Mouse (Mus musculus): ENCODE measurements around the gene Ppm1j. TPM values are rescaled to one million over a fixed set of nuclear protein-coding genes. Genes with fewer than 3 reads are reported as not detected.

Gene Ppm1j
- polyA plus RNA-seq, 1 experiment = 178 TPM

GRCm38 (mm10) chr3:104770035-104770434 lies 10.8 kb upstream of the Ppm1j start:
- H3K4me1 ChIP-seq (ENCODE audit: control insufficient read depth, insufficient read depth, low read length) = no peaks in the 10 kb centered on the region
- H3K4me3 ChIP-seq (ENCODE audit: control insufficient read depth, low read depth, low read length) = no peak overlapping the region
- H3K27me3 ChIP-seq (ENCODE audit: control insufficient read depth, insufficient read depth, low read length) = no peaks in the 10 kb centered on the region
- TF ChIP-seq POLR2A (IDR thresholded peaks at IDR 0.05; ENCODE audit: control insufficient read depth, low read depth, low read length) = no peak
- peak; percentile 46; the same call in 1 of the 2 replicates for TF ChIP-seq CTCF (IDR thresholded peaks at IDR 0.05; ENCODE audit: control insufficient read depth, insufficient read depth, insufficient replicate concordance, low read depth, low read length)
- H3K36me3 ChIP-seq (ENCODE audit: control insufficient read depth, insufficient read depth, low read length) = no peaks in the 10 kb centered on the region
- no peak overlapping the region for H3K27ac ChIP-seq (ENCODE audit: control insufficient read depth, insufficient read depth, low read depth, low read length)

- no peaks in the 10 kb centered on the region for H3K36me3 ChIP-seq (ENCODE audit: control insufficient read depth, insufficient read depth, low read length)
- no peak overlapping the region for H3K4me3 ChIP-seq (ENCODE audit: control insufficient read depth, low read depth, low read length)
- H3K27ac ChIP-seq (ENCODE audit: control insufficient read depth, insufficient read depth, low read depth, low read length) = no peak overlapping the region
- H3K4me1 ChIP-seq (ENCODE audit: control insufficient read depth, insufficient read depth, low read length) = no peaks in the 10 kb centered on the region
- no peak for TF ChIP-seq POLR2A (IDR thresholded peaks at IDR 0.05; ENCODE audit: control insufficient read depth, low read depth, low read length)
- no peak for TF ChIP-seq CTCF (IDR thresholded peaks at IDR 0.05; ENCODE audit: control insufficient read depth, insufficient read depth, insufficient replicate concordance, low read depth, low read length)
- no peaks in the 10 kb centered on the region for H3K27me3 ChIP-seq (ENCODE audit: control insufficient read depth, insufficient read depth, low read length)
Observed at GRCm38 (mm10) chr3:104770918-104771317, 9.9 kb upstream of the Ppm1j start.

GRCm38 (mm10) chr3:104771460-104771859 lies 9.4 kb upstream of the Ppm1j start:
- H3K27me3 ChIP-seq (ENCODE audit: control insufficient read depth, insufficient read depth, low read length) = no peaks in the 10 kb centered on the region
- no peak overlapping the region for H3K27ac ChIP-seq (ENCODE audit: control insufficient read depth, insufficient read depth, low read depth, low read length)
- no peaks in the 10 kb centered on the region for H3K4me1 ChIP-seq (ENCODE audit: control insufficient read depth, insufficient read depth, low read length)
- no peak overlapping the region for H3K4me3 ChIP-seq (ENCODE audit: control insufficient read depth, low read depth, low read length)
- no peaks in the 10 kb centered on the region for H3K36me3 ChIP-seq (ENCODE audit: control insufficient read depth, insufficient read depth, low read length)
- TF ChIP-seq CTCF (IDR thresholded peaks at IDR 0.05; ENCODE audit: control insufficient read depth, insufficient read depth, insufficient replicate concordance, low read depth, low read length) (no peak), POLR2A (IDR thresholded peaks at IDR 0.05; ENCODE audit: control insufficient read depth, low read depth, low read length) (no peak)

GRCm38 (mm10) chr3:104773301-104773700 lies 7.6 kb upstream of the Ppm1j start:
- Histone ChIP-seq H3K27ac (ENCODE audit: control insufficient read depth, insufficient read depth, low read depth, low read length) (no peak overlapping the region), H3K27me3 (ENCODE audit: control insufficient read depth, insufficient read depth, low read length) (no peaks in the 10 kb centered on the region), H3K4me3 (ENCODE audit: control insufficient read depth, low read depth, low read length) (no peak overlapping the region), H3K36me3 (ENCODE audit: control insufficient read depth, insufficient read depth, low read length) (no peaks in the 10 kb centered on the region), H3K4me1 (ENCODE audit: control insufficient read depth, insufficient read depth, low read length) (peaks cover 4% of the 10 kb centered on the region)
- no peak for TF ChIP-seq CTCF (IDR thresholded peaks at IDR 0.05; ENCODE audit: control insufficient read depth, insufficient read depth, insufficient replicate concordance, low read depth, low read length)

GRCm38 (mm10) chr3:104777342-104777741 lies 3.5 kb upstream of the Ppm1j start:
- TF ChIP-seq POLR2A (IDR thresholded peaks at IDR 0.05; ENCODE audit: control insufficient read depth, low read depth, low read length) (no peak), CTCF (IDR thresholded peaks at IDR 0.05; ENCODE audit: control insufficient read depth, insufficient read depth, insufficient replicate concordance, low read depth, low read length) (no peak)

GRCm38 (mm10) chr3:104779949-104780348 lies 907 bp upstream of the Ppm1j start:
- H3K27me3 ChIP-seq (ENCODE audit: control insufficient read depth, insufficient read depth, low read length) = no peaks in the 10 kb centered on the region; the same call in 1 of the 2 replicates

More at GRCm38 (mm10) chr3:104777342-104777741, 3.5 kb upstream of the Ppm1j start:
- H3K27ac ChIP-seq (ENCODE audit: control insufficient read depth, insufficient read depth, low read depth, low read length) = no peak overlapping the region
- H3K4me3 ChIP-seq (ENCODE audit: control insufficient read depth, low read depth, low read length) = peak overlapping the region; percentile 0; the same call in 1 of the 2 replicates
- H3K27me3 ChIP-seq (ENCODE audit: control insufficient read depth, insufficient read depth, low read length) = no peaks in the 10 kb centered on the region; the same call in 1 of the 2 replicates
- peaks cover 15% of the 10 kb centered on the region for H3K4me1 ChIP-seq (ENCODE audit: control insufficient read depth, insufficient read depth, low read length)
- no peaks in the 10 kb centered on the region for H3K36me3 ChIP-seq (ENCODE audit: control insufficient read depth, insufficient read depth, low read length)

GRCm38 (mm10) chr3:104781471-104781903 lies 631 bp downstream of the Ppm1j start, which contains the start of gene Fam19a3:
Gene Fam19a3 (minus strand): TSS chr3:104781840.
- peak within 1 kb of the TSS; percentile 89 for H3K4me3 ChIP-seq (ENCODE audit: control insufficient read depth, low read depth, low read length)
- no peak within 1 kb of the TSS for H3K27ac ChIP-seq (ENCODE audit: control insufficient read depth, insufficient read depth, low read depth, low read length)
- no peaks in the 10 kb centered on the region; the same call in 1 of the 2 replicates for H3K27me3 ChIP-seq (ENCODE audit: control insufficient read depth, insufficient read depth, low read length)
- no peaks in the 10 kb centered on the region for H3K36me3 ChIP-seq (ENCODE audit: control insufficient read depth, insufficient read depth, low read length)
- no peak for TF ChIP-seq POLR2A (IDR thresholded peaks at IDR 0.05; ENCODE audit: control insufficient read depth, low read depth, low read length)
- no peak for TF ChIP-seq CTCF (IDR thresholded peaks at IDR 0.05; ENCODE audit: control insufficient read depth, insufficient read depth, insufficient replicate concordance, low read depth, low read length)
- H3K4me1 ChIP-seq (ENCODE audit: control insufficient read depth, insufficient read depth, low read length) = peaks cover 18% of the 10 kb centered on the region

More at GRCm38 (mm10) chr3:104779949-104780348, 907 bp upstream of the Ppm1j start:
- H3K4me3 ChIP-seq (ENCODE audit: control insufficient read depth, low read depth, low read length) = peak overlapping the region; percentile 39
- TF ChIP-seq CTCF (IDR thresholded peaks at IDR 0.05; ENCODE audit: control insufficient read depth, insufficient read depth, insufficient replicate concordance, low read depth, low read length) (peak; percentile 90), POLR2A (IDR thresholded peaks at IDR 0.05; ENCODE audit: control insufficient read depth, low read depth, low read length) (no peak)
- peaks cover 18% of the 10 kb centered on the region for H3K4me1 ChIP-seq (ENCODE audit: control insufficient read depth, insufficient read depth, low read length)
- H3K36me3 ChIP-seq (ENCODE audit: control insufficient read depth, insufficient read depth, low read length) = no peaks in the 10 kb centered on the region
- H3K27ac ChIP-seq (ENCODE audit: control insufficient read depth, insufficient read depth, low read depth, low read length) = no peak overlapping the region

Data from testis, adult 2 months (tissue).